Mouse (Mus musculus) hindbrain, embryonic 13.5 days (tissue): Measurements from ENCODE around the gene Rnase2a. TPM values are rescaled to one million over a fixed set of nuclear protein-coding genes. Genes with fewer than 3 reads are reported as not detected.
A peak's percentile ranks its signal among the peaks of the same experiment; 100 is the strongest.
"Not testable (repeated sequence)": the region's sequence is repeated elsewhere in the genome, so short reads cannot be mapped to it uniquely, and the experiment has no call there.

Source experiments
- ATAC-seq: fragments of 200-750 bp; cut with Nextera tagmentation; 2 replicates; pipeline ENCODE4 v1.8.0; 2017; ENCODE audit warnings: moderate TSS enrichment; ENCODE audit not compliant: low FRiP score
- H3K27ac ChIP-seq: fragments of 300-500 bp; sonication (generic); 2 replicates; pipeline ENCODE4 v1.5.1; 2015; ENCODE audit warnings: inconsistent platforms, mild to moderate bottlenecking, moderate library complexity
- H3K27me3 ChIP-seq: fragments of 300-500 bp; sonication (generic); 2 replicates; pipeline ENCODE4 v1.6.1; 2015; ENCODE audit warnings: mild to moderate bottlenecking, inconsistent platforms
- H3K36me3 ChIP-seq: fragments of 300-500 bp; sonication (generic); 2 replicates; pipeline ENCODE4 v1.6.1; 2015; ENCODE audit warnings: mild to moderate bottlenecking, inconsistent platforms
- H3K4me1 ChIP-seq: fragments of 300-500 bp; sonication (generic); replicated peaks from 2 replicates; pipeline ENCODE4 v1.6.1; 2015; ENCODE audit warnings: inconsistent platforms
- H3K4me2 ChIP-seq: fragments of 300-500 bp; sonication (generic); 2 replicates; pipeline ENCODE4 v1.6.1; 2015; ENCODE audit warnings: inconsistent platforms, mild to moderate bottlenecking, moderate library complexity
- H3K4me3 ChIP-seq: fragments of 300-500 bp; sonication (generic); 2 replicates; pipeline ENCODE4 v1.5.1; 2015; ENCODE audit warnings: mild to moderate bottlenecking, inconsistent platforms
- H3K9ac ChIP-seq: fragments of 300-500 bp; sonication (generic); 2 replicates; pipeline ENCODE4 v1.6.1; 2015; ENCODE audit warnings: mild to moderate bottlenecking, inconsistent platforms
- H3K9me3 ChIP-seq: fragments of 300-500 bp; sonication (generic); 2 replicates; pipeline ENCODE4 v1.6.1; 2016; ENCODE audit warnings: inconsistent platforms
- WGBS: fragments of 180-500 bp; shearing (Covaris S2); methylation state at CpG from one replicate; pipeline ENCODE4 v1.1.7; 2015; 5-methylcytosine and 5-hydroxymethylcytosine counted together
- polyA plus RNA-seq: library from polyadenylated mRNA; unstranded; fragments of >200 nt; fragmentation: Nextera tagmentation; extraction: Ambion mirVana; gene quantifications from 2 replicates; pipeline ENCODE4 v1.2.1, GENCODE M21; 2015

The Rnase2a gene
- polyA plus RNA-seq = not detected in 2 replicates

DNA sequence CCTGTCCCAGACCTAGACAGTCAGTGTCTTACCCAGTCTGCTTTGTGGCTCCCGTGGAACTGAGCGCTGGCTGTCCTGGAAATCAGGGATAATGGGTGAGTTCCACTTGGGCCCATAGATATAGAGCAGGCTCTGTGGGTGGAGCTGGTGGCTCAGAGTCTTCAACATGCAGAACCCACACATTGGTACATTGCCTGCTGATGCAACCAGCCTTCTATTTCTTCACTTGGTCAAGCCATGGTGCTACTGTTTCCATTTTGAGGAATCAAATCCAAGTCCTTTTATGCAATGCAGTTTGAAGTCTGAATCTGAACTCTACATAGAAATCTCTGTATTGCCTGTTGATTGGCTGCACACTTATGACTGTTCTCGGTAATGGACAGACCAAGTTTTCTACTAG lies at the start of gene Rnase2a:
Rnase2a (minus strand) TSS at position 72 of the 400 bp plus-strand sequence.
- no peak within 1 kb of the TSS for H3K4me3 ChIP-seq
- no peaks in the 10 kb centered on the region for H3K27me3 ChIP-seq
- H3K27ac ChIP-seq = no peak within 1 kb of the TSS
- no peaks in the 10 kb centered on the region for H3K9me3 ChIP-seq
- no peak for ATAC-seq
- no peaks in the 10 kb centered on the region for H3K4me1 ChIP-seq
- 97% methylated on average over 3 of the region's 3 CpGs for WGBS
- no peak within 1 kb of the TSS for H3K4me2 ChIP-seq
- no peak within 1 kb of the TSS for H3K9ac ChIP-seq
- no peaks in the 10 kb centered on the region for H3K36me3 ChIP-seq

DNA sequence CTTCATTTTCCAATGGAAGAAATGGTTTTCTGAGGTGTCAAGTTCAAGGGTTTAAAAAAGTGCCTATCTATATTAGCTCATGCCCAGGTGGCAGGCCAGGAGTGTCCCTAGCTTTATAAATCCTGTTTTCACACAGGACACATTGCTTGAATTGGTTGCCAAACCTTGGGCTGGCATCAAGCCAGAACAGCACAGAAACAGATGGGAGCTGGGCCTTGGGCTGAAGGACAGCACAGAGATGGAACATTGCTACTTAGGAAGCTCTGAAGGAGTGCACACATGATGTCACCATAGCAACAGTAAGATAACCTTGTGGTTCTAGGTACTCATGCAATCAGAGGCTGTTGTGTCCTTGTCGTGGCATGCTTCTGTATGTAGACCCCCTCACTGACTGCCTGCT lies 35.6 kb upstream of the Rnase2a start:
- Histone ChIP-seq H3K9me3 (no peaks in the 10 kb centered on the region), H3K36me3 (no peaks in the 10 kb centered on the region), H3K4me3 (no peak overlapping the region), H3K27me3 (no peaks in the 10 kb centered on the region), H3K4me2 (no peak overlapping the region), H3K27ac (no peak overlapping the region), H3K9ac (no peak overlapping the region), H3K4me1 (no peaks in the 10 kb centered on the region)
- WGBS = 73% methylated on average over 1 of the region's 1 CpGs
- no peak for ATAC-seq

DNA sequence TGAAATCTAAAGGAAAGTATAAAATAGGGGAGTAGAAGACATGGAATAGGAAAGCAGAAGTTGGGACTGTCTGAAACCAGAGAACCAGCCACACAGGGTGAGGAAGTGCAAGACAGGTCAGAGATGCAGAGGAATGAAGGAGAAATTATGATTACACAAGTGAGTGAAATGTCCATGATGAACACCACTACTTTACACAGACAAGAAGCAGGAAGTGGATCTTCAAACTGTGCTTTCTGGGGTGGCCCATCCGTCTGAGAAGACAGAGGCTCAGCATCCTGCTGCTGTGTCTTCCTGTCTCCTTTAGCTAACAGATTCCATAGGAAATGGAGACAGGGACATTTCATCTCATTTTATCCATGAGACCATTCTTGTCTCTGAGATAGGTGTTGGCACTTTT lies 22.6 kb upstream of the Rnase2a start:
- not testable (repeated sequence) for H3K9ac ChIP-seq, H3K4me2 ChIP-seq, H3K27me3 ChIP-seq, H3K9me3 ChIP-seq, H3K4me3 ChIP-seq, H3K36me3 ChIP-seq, ATAC-seq, H3K4me1 ChIP-seq, H3K27ac ChIP-seq
- 67% methylated on average over 1 of the region's 1 CpGs for WGBS

DNA sequence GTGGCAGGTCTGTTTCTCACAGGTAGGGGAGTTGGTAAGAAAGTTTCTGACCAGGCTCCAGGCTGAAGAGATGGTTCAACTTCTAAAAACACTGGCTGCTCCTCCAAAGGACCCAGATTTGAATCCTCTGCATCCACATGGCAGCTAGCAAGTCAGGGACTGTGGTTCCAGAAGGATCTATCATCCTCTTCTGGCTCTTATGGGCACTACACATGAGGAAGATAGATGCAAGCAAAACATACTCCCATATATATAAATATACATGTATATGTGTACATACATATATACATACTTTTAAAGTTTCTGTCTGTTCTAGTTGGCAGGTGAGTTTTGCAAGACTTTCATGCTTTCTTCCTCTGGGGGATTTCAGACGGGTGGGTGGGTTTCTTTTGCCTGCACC lies 12.8 kb upstream of the Rnase2a start:
- H3K9me3 ChIP-seq = no peaks in the 10 kb centered on the region
- H3K4me3 ChIP-seq = no peak overlapping the region
- H3K4me2 ChIP-seq = no peak overlapping the region
- H3K36me3 ChIP-seq = no peaks in the 10 kb centered on the region
- H3K27me3 ChIP-seq = no peaks in the 10 kb centered on the region
- no peak overlapping the region for H3K9ac ChIP-seq
- no peaks in the 10 kb centered on the region; the same call in 1 of the 2 replicates for H3K4me1 ChIP-seq
- no peak for ATAC-seq
- no peak overlapping the region for H3K27ac ChIP-seq
- WGBS = 81% methylated on average over 1 of the region's 1 CpGs

DNA sequence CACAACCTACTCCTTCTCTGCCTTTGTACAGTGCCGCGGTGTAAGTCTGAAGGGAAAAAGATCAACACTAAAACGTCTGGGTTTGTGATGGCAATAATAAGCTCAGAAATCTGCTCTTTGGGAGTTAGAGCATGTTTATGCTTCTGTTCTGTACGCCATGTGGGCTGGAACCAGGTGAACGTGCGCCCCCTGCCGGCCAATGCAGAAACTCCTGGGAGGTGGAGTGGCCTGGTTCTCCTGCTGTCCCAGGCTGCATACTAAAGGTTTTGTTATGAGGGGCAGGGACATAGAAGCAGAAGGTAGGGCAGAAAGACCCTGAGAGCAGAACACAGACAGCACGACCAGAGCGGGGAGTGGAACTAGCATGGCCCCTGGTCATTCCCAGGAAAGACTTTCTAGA lies 10.2 kb upstream of the Rnase2a start:
- Histone ChIP-seq H3K36me3 (no peaks in the 10 kb centered on the region), H3K4me3 (no peak overlapping the region), H3K4me1 (no peaks in the 10 kb centered on the region; the same call in 1 of the 2 replicates), H3K9me3 (no peaks in the 10 kb centered on the region), H3K27ac (no peak overlapping the region), H3K27me3 (no peaks in the 10 kb centered on the region), H3K9ac (no peak overlapping the region), H3K4me2 (peak overlapping the region; percentile 23; the same call in 1 of the 2 replicates)
- 5% methylated on average over 9 of the region's 9 CpGs for WGBS
- ATAC-seq = peak; percentile 85; the same call in 1 of the 2 replicates

DNA sequence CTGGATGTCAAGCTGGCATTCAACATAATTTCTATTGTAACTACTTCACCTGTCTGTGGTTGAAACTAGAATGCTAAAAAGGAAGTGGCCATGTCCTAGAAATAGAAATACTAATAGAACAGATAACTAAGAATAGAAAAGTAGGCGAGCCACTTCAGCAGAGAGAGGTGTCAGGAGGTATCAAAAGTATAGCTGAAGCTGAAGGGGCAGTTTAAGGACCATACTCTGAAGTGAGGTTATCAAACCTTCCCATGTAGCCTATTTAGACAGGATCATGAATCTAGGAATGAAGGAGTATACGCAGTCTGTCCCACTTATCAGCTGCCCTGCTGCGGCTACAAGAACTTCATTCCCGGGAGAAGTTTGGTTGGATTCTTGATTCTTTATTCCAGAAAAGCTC lies 9.8 kb upstream of the Rnase2a start:
- no peak for ATAC-seq
- Histone ChIP-seq H3K9me3 (no peaks in the 10 kb centered on the region), H3K4me2 (peak overlapping the region; percentile 23; the same call in 1 of the 2 replicates), H3K4me1 (no peaks in the 10 kb centered on the region; the same call in 1 of the 2 replicates), H3K36me3 (no peaks in the 10 kb centered on the region), H3K9ac (no peak overlapping the region), H3K27ac (no peak overlapping the region), H3K4me3 (no peak overlapping the region), H3K27me3 (no peaks in the 10 kb centered on the region)
- 72% methylated on average over 4 of the region's 4 CpGs for WGBS

DNA sequence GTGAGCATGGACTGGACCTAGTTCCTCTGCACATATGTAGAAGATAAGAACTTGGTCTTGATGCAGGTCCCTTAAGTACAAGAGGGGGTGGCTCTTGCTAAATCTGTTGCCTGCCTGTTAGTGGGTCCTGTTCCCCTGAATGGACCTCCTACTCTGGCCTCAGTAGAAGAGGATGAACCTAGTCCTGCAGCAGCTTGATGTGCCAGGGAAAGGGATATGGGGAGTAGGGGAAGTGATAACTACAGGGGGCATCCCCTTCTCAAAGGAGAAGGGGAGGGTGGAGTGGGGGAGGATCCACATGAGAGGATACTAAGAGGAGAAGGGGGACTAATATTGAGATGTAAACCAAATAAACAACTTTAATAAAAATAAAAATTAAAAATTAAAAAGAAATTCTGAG lies 6.5 kb upstream of the Rnase2a start:
- Histone ChIP-seq H3K4me3 (no peak overlapping the region), H3K4me1 (no peaks in the 10 kb centered on the region; the same call in 1 of the 2 replicates)
- ATAC-seq = no peak

DNA sequence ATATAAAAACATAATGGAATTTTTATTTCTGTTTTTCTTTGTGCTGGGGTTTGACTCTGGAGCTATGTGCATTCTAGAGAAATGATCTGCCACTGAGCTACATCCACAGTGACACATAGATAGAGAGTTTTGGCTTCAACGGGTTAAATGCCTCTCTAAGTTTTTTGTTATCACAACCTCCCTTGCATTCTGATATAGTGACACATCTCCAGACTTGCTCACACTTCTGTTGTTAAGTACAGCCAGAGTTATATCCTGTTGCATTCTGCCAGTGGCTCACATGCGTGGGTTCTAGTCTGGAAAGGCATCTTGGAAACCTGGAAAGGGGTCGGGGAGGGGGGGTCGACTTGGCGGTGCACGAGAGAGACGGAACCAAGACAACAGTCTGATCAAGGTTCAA lies 3.8 kb upstream of the Rnase2a start:
- Histone ChIP-seq H3K4me1 (no peaks in the 10 kb centered on the region), H3K36me3 (no peaks in the 10 kb centered on the region), H3K9ac (no peak overlapping the region), H3K27ac (no peak overlapping the region), H3K27me3 (no peaks in the 10 kb centered on the region), H3K4me2 (no peak overlapping the region), H3K9me3 (no peaks in the 10 kb centered on the region), H3K4me3 (no peak overlapping the region)
- WGBS = 93% methylated on average over 7 of the region's 7 CpGs
- no peak for ATAC-seq

More for the DNA sequence above, 6.5 kb upstream of the Rnase2a start:
- no peak overlapping the region for H3K4me2 ChIP-seq
- no peak overlapping the region for H3K9ac ChIP-seq
- no peaks in the 10 kb centered on the region for H3K36me3 ChIP-seq
- H3K9me3 ChIP-seq = no peaks in the 10 kb centered on the region
- H3K27ac ChIP-seq = no peak overlapping the region
- H3K27me3 ChIP-seq = no peaks in the 10 kb centered on the region

DNA sequence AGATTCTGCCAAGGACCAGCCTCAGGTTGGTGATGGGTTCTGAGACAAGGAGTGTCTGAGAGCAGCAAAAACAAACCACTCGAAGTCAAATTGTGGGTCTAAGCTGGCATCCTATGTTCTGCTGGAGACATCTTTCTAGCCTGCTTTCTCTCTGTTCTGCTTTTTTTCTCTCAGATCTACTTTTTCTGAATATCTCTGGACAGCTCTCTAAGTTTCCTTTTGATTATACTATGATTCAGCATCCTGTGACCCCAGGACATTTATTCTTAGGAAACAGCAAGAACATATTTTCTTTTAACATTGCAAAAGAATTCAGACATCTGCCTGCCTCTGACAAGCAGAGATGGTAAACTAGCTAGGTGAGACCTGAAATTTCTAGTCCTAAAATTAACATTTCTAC lies 2.3 kb downstream of the Rnase2a start:
- Histone ChIP-seq H3K4me2 (no peak overlapping the region), H3K4me3 (no peak overlapping the region), H3K9ac (no peak overlapping the region), H3K9me3 (no peaks in the 10 kb centered on the region), H3K4me1 (no peaks in the 10 kb centered on the region), H3K27ac (no peak overlapping the region), H3K36me3 (no peaks in the 10 kb centered on the region), H3K27me3 (no peaks in the 10 kb centered on the region)
- 85% methylated on average over 1 of the region's 1 CpGs for WGBS
- no peak for ATAC-seq

DNA sequence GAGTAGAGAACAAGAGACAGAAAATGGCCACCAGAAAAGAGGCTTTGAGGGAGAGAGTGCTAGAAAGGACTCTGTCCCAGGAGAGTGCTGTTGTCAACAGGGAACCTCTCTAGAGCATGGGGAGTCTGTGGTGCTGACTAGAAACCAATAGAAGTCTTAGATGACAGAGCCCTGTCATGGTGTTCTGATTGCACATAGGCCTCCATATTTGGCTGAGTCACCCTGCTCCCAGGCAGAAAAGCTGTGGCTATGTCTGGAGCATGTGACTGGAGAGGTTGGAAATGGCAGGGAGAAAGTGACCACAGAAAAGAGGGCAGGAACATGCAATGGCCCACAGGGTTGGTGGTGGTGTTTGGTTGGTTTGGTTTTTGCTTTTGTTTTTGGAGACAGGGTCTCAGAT lies 3.7 kb downstream of the Rnase2a start:
- H3K27me3 ChIP-seq, H3K36me3 ChIP-seq, H3K9me3 ChIP-seq, H3K27ac ChIP-seq, H3K4me2 ChIP-seq, H3K4me3 ChIP-seq, H3K4me1 ChIP-seq, H3K9ac ChIP-seq, ATAC-seq: not testable (repeated sequence)

DNA sequence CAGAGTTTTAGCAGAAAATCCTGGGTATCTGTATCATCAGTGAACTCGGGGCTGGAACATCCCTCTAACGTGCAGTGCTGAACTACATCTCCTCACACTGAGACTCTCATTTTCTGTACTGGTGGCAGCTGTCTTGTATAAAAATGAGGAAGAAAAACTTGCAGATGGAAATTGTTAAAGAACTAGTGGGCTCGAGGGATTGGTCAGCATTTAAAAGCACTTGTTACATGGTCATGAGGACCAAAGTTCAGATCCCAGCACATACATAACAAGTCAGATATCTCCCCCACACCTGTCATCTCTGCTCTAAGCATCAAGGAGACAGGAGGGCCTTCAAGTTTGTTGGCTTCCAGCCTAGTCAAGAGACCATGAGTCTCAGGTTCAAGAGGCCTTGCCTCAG lies 5.6 kb downstream of the Rnase2a start:
- H3K4me2 ChIP-seq = no peak overlapping the region
- H3K36me3 ChIP-seq = no peaks in the 10 kb centered on the region
- H3K4me3 ChIP-seq = no peak overlapping the region
- H3K27ac ChIP-seq = no peak overlapping the region
- no peaks in the 10 kb centered on the region for H3K27me3 ChIP-seq
- H3K4me1 ChIP-seq = no peaks in the 10 kb centered on the region
- whole genome bisulfite sequencing = 92% methylated on average over 3 of the region's 3 CpGs
- no peaks in the 10 kb centered on the region for H3K9me3 ChIP-seq
- H3K9ac ChIP-seq = no peak overlapping the region
- ATAC-seq = no peak

DNA sequence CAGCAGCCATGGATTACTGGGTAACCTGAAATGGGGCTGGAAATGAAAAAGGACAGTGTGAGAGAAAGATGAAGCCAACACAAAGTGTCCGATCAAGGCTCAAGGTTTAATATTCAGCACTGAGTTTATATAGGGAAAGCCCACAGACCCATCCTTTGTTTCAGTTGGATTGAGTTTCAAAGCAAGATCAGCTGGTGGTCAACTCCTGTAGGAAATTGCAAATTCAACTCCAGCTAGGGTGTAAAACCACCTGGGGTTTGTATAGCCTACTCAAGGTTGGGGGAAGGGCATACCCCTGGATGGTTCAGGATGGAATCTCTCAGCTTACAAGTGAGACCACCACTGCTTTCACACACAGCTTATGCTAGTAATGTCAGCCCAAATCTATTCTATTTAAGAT lies 8.2 kb downstream of the Rnase2a start:
- no peak for ATAC-seq
- Histone ChIP-seq H3K9me3 (no peaks in the 10 kb centered on the region), H3K9ac (no peak overlapping the region), H3K36me3 (no peaks in the 10 kb centered on the region), H3K27me3 (no peaks in the 10 kb centered on the region), H3K27ac (no peak overlapping the region), H3K4me3 (no peak overlapping the region), H3K4me2 (no peak overlapping the region), H3K4me1 (no peaks in the 10 kb centered on the region)
- WGBS = 78% methylated on average over 1 of the region's 1 CpGs

DNA sequence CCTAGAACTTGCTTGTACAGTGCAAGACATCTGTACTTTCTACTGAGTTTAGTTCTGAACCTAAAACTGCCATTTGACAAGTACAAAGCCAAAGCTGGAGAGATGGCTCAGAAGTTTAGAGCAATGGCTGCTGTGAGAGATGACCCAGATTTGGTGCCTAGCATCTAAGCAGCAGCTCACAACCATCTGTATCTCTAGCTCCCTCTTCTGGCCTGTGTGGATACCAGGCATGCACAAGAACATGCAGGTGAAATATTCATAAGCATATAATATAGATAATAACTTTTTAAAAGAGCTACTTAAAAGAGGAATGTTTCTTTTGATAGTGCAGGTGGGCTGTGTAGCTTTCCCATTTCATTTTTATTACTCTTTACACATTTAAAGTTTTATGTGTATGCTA lies 15.0 kb downstream of the Rnase2a start:
- H3K4me2 ChIP-seq = no peak overlapping the region
- H3K9me3 ChIP-seq = no peaks in the 10 kb centered on the region
- no peaks in the 10 kb centered on the region for H3K27me3 ChIP-seq
- no peak overlapping the region for H3K4me3 ChIP-seq
- H3K36me3 ChIP-seq = no peaks in the 10 kb centered on the region
- no peak for ATAC-seq
- no peak overlapping the region for H3K27ac ChIP-seq
- no peak overlapping the region for H3K9ac ChIP-seq
- H3K4me1 ChIP-seq = no peaks in the 10 kb centered on the region

DNA sequence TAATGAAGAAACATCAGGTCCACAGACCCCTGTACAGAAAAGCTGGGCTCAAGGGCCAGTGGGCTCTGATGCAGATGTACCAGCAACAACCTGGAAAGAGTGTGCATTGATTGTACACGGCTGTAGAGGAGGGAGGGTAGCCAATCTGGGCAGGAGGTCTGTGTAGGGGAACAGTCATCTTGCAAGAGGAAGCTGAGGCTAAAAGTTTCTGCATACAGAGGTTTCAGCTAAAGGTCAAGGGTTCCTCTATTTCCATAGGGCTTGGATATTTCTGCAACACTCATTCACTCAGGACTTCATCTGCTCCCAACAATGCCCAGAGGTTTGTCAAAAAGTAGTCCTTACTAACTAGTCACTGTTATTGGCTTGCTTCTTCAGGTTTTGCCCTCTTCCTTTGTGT lies 18.4 kb downstream of the Rnase2a start:
- WGBS = 91% methylated on average over 1 of the region's 1 CpGs
- not testable (repeated sequence) for H3K27me3 ChIP-seq, H3K9me3 ChIP-seq, H3K27ac ChIP-seq, H3K4me2 ChIP-seq, H3K4me3 ChIP-seq, H3K4me1 ChIP-seq, ATAC-seq, H3K36me3 ChIP-seq, H3K9ac ChIP-seq
